ENCODE assay signal across 15 mouse cellular contexts in genomic region chr8:25445968-25446367, GRCm38 (mm10).
"Had no signal": no experiment of that assay in that cellular context is flagged by ENCODE, and none has a peak within 500 bp of the region (broad histone marks: within the 10 kb centered on the region; RNA-seq: fewer than 3 reads in every experiment).

No protein-coding gene starts in this region.

- H3K36me3 ChIP-seq: limb, embryonic 10.5 days; liver, embryonic 15.5 days; midbrain, embryonic 10.5 days; stomach, embryonic 15.5 days had no signal

- ATAC-seq: intestine, postnatal 0 days; midbrain, embryonic 16.5 days had no signal

- H3K4me3 ChIP-seq: layer of hippocampus, adult 2 months; limb, embryonic 10.5 days; liver, embryonic 15.5 days; midbrain, embryonic 10.5 days; stomach, embryonic 15.5 days had no signal

- H3K27ac ChIP-seq: layer of hippocampus, adult 2 months; limb, embryonic 10.5 days; liver, embryonic 15.5 days; midbrain, embryonic 10.5 days; stomach, embryonic 15.5 days had no signal

- H3K9ac ChIP-seq: liver, embryonic 15.5 days; lung, embryonic 14.5 days; stomach, embryonic 15.5 days had no signal

- DNase-seq: kidney, adult 8-10 months; kidney, postnatal 4 days; lung, embryonic 14.5 days; lung, postnatal 10 days; lung, postnatal 4 days; right cerebral cortex, postnatal 14 days; thymus, adult 2 months; thymus, postnatal 25 days had no signal

- H3K4me1 ChIP-seq: stomach, embryonic 15.5 days had no signal

- H3K9me3 ChIP-seq: limb, embryonic 10.5 days; liver, embryonic 15.5 days; midbrain, embryonic 10.5 days; stomach, embryonic 15.5 days had no signal

- H3K27me3 ChIP-seq: stomach, embryonic 15.5 days had no signal
